Mouse (Mus musculus) brain, embryonic 14.5 days (tissue): Measurements from ENCODE around the gene Ttc38.

Experiments used
- CTCF ChIP-seq: fragments of 200-500 bp; IDR thresholded peaks from 2 replicates; pipeline ENCODE4 v1.5.1; 2012; ENCODE audit warnings: inconsistent platforms, mild to moderate bottlenecking, moderate library complexity, borderline replicate concordance; ENCODE audit not compliant: insufficient read depth, insufficient read length; ENCODE audit errors: extremely low read depth
- POLR2A ChIP-seq: fragments of 200-500 bp; IDR thresholded peaks from 2 replicates; pipeline ENCODE4 v1.6.1; 2012; ENCODE audit warnings: mild to moderate bottlenecking, inconsistent platforms, borderline replicate concordance; ENCODE audit not compliant: poor library complexity, insufficient read depth, insufficient read length, severe bottlenecking; ENCODE audit errors: extremely low read depth

- TF ChIP-seq POLR2A (no peak), CTCF (no peak)
Observed at GRCm38 (mm10) chr15:85826676-85827075, 5.4 kb upstream of the Ttc38 start.
